In genomic region chr7:45240633-45241388, GRCm38 (mm10) we compare ENCODE assay signal across 8 mouse cellular contexts. TPM values are rescaled to one million over a fixed set of nuclear protein-coding genes. Genes with fewer than 3 reads are reported as not detected.
A peak's percentile ranks its signal among the peaks of the same experiment; 100 is the strongest.
DNase-seq lines count a peak whose midpoint lies in the region; ATAC-seq and TF ChIP-seq lines count a peak whose summit lies in the region.

Gene Slc6a16 (plus strand): TSS chr7:45241085.

- TF ChIP-seq CTCF in midbrain, postnatal 0 days (IDR thresholded peaks at IDR 0.05): peak; percentile 28

- intact Hi-C loops in left cerebral cortex, postnatal 25 days (cut with DNase I): no loop called here

- no peak for ATAC-seq in embryonic facial prominence, embryonic 13.5 days (ENCODE audit: insufficient number of reproducible peaks, insufficient read depth, low FRiP score, low TSS enrichment, low read depth)
- no peak for ATAC-seq in intestine, embryonic 14.5 days (replicated peaks; ENCODE audit: low FRiP score, low TSS enrichment, low read depth)
- peak; percentile 69 for ATAC-seq in midbrain, postnatal 0 days (ENCODE audit: low FRiP score)

- peak within 1 kb of the TSS; percentile 65 for H3K4me2 ChIP-seq in embryonic facial prominence, embryonic 13.5 days
- peak within 1 kb of the TSS; percentile 44 for H3K4me2 ChIP-seq in intestine, embryonic 14.5 days (ENCODE audit: low read length)
- H3K4me2 ChIP-seq in midbrain, postnatal 0 days (ENCODE audit: low read depth, low read length, poor library complexity, severe bottlenecking): peak within 1 kb of the TSS; percentile 74

- no peaks in the 10 kb centered on the region for H3K9me3 ChIP-seq in embryonic facial prominence, embryonic 13.5 days
- no peaks in the 10 kb centered on the region for H3K9me3 ChIP-seq in intestine, embryonic 14.5 days (ENCODE audit: control insufficient read depth, low read length)
- no peaks in the 10 kb centered on the region for H3K9me3 ChIP-seq in midbrain, postnatal 0 days (ENCODE audit: low read length)

- H3K36me3 ChIP-seq in embryonic facial prominence, embryonic 13.5 days: no peaks in the 10 kb centered on the region
- H3K36me3 ChIP-seq in intestine, embryonic 14.5 days (ENCODE audit: control insufficient read depth, insufficient read depth, low read length): no peaks in the 10 kb centered on the region
- no peaks in the 10 kb centered on the region for H3K36me3 ChIP-seq in midbrain, postnatal 0 days (ENCODE audit: insufficient read depth, low read length)

- peaks cover 19% of the 10 kb centered on the region for H3K27me3 ChIP-seq in embryonic facial prominence, embryonic 13.5 days
- no peaks in the 10 kb centered on the region for H3K27me3 ChIP-seq in intestine, embryonic 14.5 days (replicated peaks; ENCODE audit: control insufficient read depth, insufficient read depth, low read length)
- no peaks in the 10 kb centered on the region for H3K27me3 ChIP-seq in midbrain, postnatal 0 days (ENCODE audit: insufficient read depth, low read length)

- peaks cover 8% of the 10 kb centered on the region for H3K4me1 ChIP-seq in embryonic facial prominence, embryonic 13.5 days
- no peaks in the 10 kb centered on the region for H3K4me1 ChIP-seq in intestine, embryonic 14.5 days (replicated peaks; ENCODE audit: control insufficient read depth, insufficient read depth, low read length)
- peaks cover 3% of the 10 kb centered on the region; the same call in 1 of the 2 replicates for H3K4me1 ChIP-seq in midbrain, postnatal 0 days (ENCODE audit: insufficient read depth, low read length)

- peak; percentile 58 for DNase-seq in layer of hippocampus, adult 11-12 months (ENCODE audit: low spot score)
- no peak for DNase-seq in layer of hippocampus, adult 9-10 months (ENCODE audit: low spot score)
- DNase-seq in intestine, embryonic 14.5 days (ENCODE audit: low spot score): peak; percentile 73
- DNase-seq in left cerebral cortex, postnatal 25 days (ENCODE audit: low spot score in 2 of 2): peak; percentile 56 to 68
- DNase-seq in midbrain, postnatal 0 days (ENCODE audit: low spot score): peak; percentile 77
- no peak for DNase-seq in B cell, adult 2 months
- DNase-seq in gastrocnemius, postnatal 25 days: no peak

- no peak within 1 kb of the TSS for H3K27ac ChIP-seq in embryonic facial prominence, embryonic 13.5 days
- no peak within 1 kb of the TSS for H3K27ac ChIP-seq in intestine, embryonic 14.5 days (ENCODE audit: low read depth)
- no peak within 1 kb of the TSS for H3K27ac ChIP-seq in midbrain, postnatal 0 days (ENCODE audit: low read depth, low read length)

- H3K9ac ChIP-seq in embryonic facial prominence, embryonic 13.5 days: peak within 1 kb of the TSS; percentile 60
- H3K9ac ChIP-seq in intestine, embryonic 14.5 days (ENCODE audit: low read length): peak within 1 kb of the TSS; percentile 20; the same call in 1 of the 2 replicates
- H3K9ac ChIP-seq in midbrain, postnatal 0 days (replicated peaks; ENCODE audit: low read length, poor library complexity, severe bottlenecking): peak within 1 kb of the TSS; percentile 51

- WGBS in embryonic facial prominence, embryonic 13.5 days: 6% methylated on average over 53 of the region's 53 CpGs
- 14% methylated on average over 53 of the region's 53 CpGs for WGBS in intestine, embryonic 14.5 days
- WGBS in midbrain, postnatal 0 days: 7% methylated on average over 50 of the region's 53 CpGs

- peak within 1 kb of the TSS; percentile 38 for H3K4me3 ChIP-seq in embryonic facial prominence, embryonic 13.5 days
- H3K4me3 ChIP-seq in intestine, embryonic 14.5 days (ENCODE audit: low read depth, low read length): peak within 1 kb of the TSS; percentile 10; the same call in 1 of the 2 replicates
- peak within 1 kb of the TSS; percentile 44 for H3K4me3 ChIP-seq in midbrain, postnatal 0 days (ENCODE audit: low read depth, low read length)

RNA-seq across cellular contexts. Expression of gene Slc6a16, which starts in this region (rescaled TPM):
- 0.17 and 0.29 TPM in 2 replicates for polyA plus RNA-seq in embryonic facial prominence, embryonic 13.5 days (2015; fragmentation: Nextera tagmentation; extraction: Ambion mirVana)
- 0.24 TPM in 1 of 2 replicates, not detected in the other for polyA plus RNA-seq in intestine, embryonic 14.5 days (2014; fragmentation: Nextera tagmentation; extraction: Ambion mirVana)
- total RNA-seq in left cerebral cortex, postnatal 25 days (2021): 1 to 10 TPM; 1.6 to 1.9 TPM
- total RNA-seq in midbrain, postnatal 0 days (2014; rRNA removed): 0.16 and 1.3 TPM in 2 replicates
- polyA plus RNA-seq in midbrain, postnatal 0 days (2015; fragmentation: Nextera tagmentation; extraction: Ambion mirVana): 2.3 and 3.1 TPM in 2 replicates
- not detected for total RNA-seq in gastrocnemius, postnatal 25 days (2021)

Comparison
In these comparisons a context has a peak if more than half of its experiments do, and no peak if none do; other contexts are left out.
1. DNase-seq: peak in layer of hippocampus, adult 11-12 months (single experiment), left cerebral cortex, postnatal 25 days (2 of 2) and midbrain, postnatal 0 days (single experiment); none in layer of hippocampus, adult 9-10 months (single experiment), B cell, adult 2 months (0 of 2) and gastrocnemius, postnatal 25 days (single experiment).
2. Peak in DNase-seq, H3K4me3 ChIP-seq, H3K9ac ChIP-seq and H3K4me2 ChIP-seq in intestine, embryonic 14.5 days; RNA of the gene not detected or under 1 TPM.
3. Peak in every context shown above with its lines, with median percentiles within 50 percentile points of each other: H3K4me2 ChIP-seq, H3K4me3 ChIP-seq and H3K9ac ChIP-seq.